Mouse (Mus musculus) left cerebral cortex, adult 11 months (tissue): ENCODE results near the gene Dhx16.
"Not testable (repeated sequence)": the region's sequence is repeated elsewhere in the genome, so short reads cannot be mapped to it uniquely, and the experiment has no call there.

Experiments used
- DNase-seq: peaks from one replicate; pipeline ENCODE4 v3.0.0; 2022; ENCODE audit warnings: low spot score

Gene Dhx16

GRCm38 (mm10) chr17:35920862-35921562 is 41.4 kb downstream of the Dhx16 start:
- DNase-seq: no peak

- DNase-seq: no peak
These were observed 42.1 kb downstream of the Dhx16 start for GRCm38 (mm10) chr17:35921710-35922109.

GRCm38 (mm10) chr17:35922566-35922965 is 42.9 kb downstream of the Dhx16 start:
- DNase-seq: no peak

- DNase-seq: no peak
These were observed 43.7 kb downstream of the Dhx16 start for GRCm38 (mm10) chr17:35923281-35923680.

GRCm38 (mm10) chr17:35927471-35927870 is 47.9 kb downstream of the Dhx16 start:
- DNase-seq: no peak

- no peak for DNase-seq
These were observed 49.9 kb downstream of the Dhx16 start for GRCm38 (mm10) chr17:35929534-35929933.

GRCm38 (mm10) chr17:35930627-35931026 is 51.0 kb downstream of the Dhx16 start:
- no peak for DNase-seq

- no peak for DNase-seq
These were observed 53.0 kb downstream of the Dhx16 start for GRCm38 (mm10) chr17:35932608-35933007.

- not testable (repeated sequence) for DNase-seq
These were observed 56.1 kb downstream of the Dhx16 start for GRCm38 (mm10) chr17:35935763-35936162.

GRCm38 (mm10) chr17:35937700-35938348 is 58.2 kb downstream of the Dhx16 start:
- DNase-seq: no peak

GRCm38 (mm10) chr17:35939108-35939507 is 59.5 kb downstream of the Dhx16 start:
- DNase-seq: no peak

- no peak for DNase-seq
These were observed 60.3 kb downstream of the Dhx16 start for GRCm38 (mm10) chr17:35939941-35940340.
